Mouse (Mus musculus) testis, postnatal 14 days (tissue): ENCODE results near the gene Agbl4.

Experiments
- DNase-seq: peaks from one replicate; pipeline ENCODE4 v3.0.0; 2021; ENCODE audit warnings: low spot score

The Agbl4 gene

DNA sequence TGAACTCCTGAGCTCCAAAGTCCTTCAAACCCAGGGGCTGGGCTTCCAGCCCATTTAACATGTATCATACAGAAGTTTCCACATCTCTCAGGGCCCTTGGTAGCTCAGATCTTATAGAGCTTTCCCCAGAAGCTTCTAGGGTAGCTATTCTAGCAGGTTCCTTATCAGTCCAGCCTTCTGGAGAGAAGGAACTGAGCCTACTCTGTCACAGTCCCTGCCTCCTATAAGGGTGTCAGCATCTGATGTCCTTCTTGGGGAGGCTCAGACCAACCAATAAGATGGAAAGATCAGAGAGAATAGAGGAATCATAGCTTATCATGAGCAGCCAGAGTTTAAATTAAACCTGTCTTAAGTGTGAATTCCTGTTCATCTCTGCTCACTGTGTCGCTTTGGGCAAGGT is 1269.3 kb downstream of the Agbl4 start:
- DNase-seq: no peak

DNA sequence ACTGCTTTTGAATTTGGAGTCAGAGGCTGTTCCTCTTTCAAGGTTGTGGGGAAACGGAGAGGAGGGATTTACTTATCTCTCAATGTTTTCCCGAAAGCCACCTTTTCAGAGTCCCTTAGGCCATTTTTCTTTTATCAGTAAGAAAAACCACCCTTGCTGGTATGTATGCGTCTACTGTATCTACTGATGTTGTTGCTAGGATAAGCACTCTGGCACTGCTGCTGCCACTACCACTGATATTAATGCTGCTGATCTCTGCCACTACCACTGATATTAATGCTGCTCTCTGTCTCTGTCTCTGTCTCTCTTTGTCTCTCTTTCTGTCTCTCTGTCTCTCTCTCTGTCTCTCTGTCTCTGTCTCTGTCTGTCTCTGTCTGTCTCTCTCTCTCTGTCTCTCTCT is 1271.9 kb downstream of the Agbl4 start:
- DNase-seq: no peak

DNA sequence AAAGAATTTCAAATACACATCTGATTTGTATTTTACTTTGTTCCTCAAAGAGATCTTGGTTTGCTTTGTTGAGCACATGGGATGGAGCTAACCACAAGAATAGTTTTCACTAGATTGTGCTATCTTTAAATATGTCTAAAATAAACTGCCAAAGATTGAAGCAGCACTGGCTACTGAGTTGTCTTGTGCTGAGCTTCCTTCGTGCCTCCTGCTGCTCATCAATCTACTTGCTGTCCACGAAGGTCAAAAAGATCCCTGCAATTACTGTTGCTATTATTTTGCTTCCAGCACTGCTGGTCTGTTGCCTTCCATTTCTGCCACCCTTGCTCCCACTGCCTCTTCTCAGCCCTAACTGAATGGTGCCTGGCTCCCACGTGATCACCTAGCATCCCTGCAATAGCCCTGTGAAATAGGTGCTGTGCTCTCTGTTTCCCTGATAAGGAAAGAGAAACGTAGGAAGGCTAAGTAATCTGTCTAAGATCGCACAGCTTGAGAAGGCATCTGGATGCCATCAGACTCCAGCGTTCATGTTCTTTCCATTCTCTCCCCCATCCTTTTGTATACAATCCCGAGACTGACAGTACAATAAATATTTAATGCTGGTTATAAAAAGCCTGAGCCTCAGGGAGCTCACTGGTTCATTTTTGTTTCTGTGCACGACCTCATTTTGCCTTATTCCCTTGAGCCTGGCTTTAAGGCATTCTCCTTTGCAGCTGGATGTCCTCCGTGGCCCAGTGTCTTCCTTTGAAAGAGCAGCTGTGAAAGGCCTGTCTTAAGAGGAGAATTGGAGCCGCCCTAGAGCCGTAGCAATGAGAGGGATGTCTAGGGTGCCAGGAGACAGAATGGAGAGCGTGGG is 1273.3 kb downstream of the Agbl4 start:
- no peak for DNase-seq

DNA sequence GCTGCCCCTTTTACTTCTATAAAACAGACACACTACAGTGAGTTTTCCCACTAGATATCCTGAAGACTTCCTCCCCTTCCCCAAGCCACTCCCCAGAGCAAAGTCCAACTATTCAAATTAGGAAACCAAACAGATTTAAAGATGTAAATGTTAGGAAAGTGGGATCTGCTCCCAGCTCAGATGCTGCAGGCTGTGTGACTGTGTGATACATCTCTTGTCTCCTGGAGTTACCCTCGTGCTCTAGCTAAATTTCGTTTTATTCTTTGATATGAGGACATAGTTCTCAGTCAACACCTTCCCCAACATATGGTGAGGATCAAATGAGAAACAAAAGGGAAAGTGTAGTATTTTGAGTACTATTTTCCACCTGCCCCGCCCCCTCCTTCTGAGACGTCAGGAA is 1274.0 kb downstream of the Agbl4 start:
- DNase-seq: no peak

DNA sequence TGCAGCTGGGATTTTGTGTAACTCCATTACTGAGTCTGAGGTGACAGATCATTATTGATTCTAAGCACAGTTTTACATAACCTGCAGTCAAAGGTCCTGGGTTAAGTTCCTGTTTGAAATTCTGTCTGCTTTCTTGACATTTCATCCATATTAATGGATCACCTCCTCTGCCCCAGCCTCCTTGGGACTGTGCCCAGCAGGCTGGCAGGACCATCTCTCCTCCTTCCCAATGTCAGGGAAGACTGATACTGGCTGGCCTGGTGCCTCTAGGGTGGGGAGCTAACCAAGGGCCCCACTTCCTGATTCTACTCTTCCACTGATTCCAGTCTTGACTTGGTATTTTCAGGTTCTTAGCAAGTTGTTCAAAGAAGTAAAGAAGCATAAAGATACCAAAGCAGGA is 1276.4 kb downstream of the Agbl4 start:
- no peak for DNase-seq

DNA sequence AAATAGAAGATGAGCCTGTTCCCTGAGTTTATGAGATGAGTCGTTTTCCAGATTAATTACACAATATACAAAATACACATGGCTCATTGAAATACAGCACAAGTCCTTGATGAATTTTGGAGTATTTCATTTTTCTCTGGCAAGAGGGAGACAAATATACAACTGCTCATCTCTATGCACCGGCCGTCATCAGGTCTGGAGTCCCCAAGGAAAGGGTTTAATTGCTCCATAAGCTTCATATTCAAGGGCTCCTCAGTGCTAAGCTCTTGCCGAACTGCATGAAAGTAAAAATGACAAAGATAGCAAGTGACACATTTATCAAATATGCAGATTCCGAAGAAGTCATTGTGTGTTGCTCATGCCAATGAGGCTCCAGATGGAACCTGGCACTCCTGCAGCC is 1284.5 kb downstream of the Agbl4 start:
- DNase-seq: no peak

DNA sequence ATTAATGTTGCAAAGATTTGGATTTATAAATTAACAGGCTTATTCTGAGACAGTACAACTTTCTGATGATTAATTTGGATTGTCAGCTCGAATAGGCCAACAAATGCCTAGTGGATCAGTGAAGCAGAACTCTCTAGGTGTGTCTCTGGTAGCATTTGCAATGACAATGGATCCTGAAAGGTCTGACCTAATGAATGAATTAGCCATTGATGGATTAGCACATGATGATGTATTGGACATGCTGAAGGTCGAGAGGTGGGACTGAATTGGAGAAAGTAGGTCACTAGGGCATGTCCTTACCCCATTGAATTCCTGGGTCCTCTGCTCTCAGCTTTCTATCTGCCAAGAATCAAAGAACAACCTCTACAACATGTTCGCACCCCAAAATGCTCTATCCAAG is 1285.3 kb downstream of the Agbl4 start:
- DNase-seq: no peak

DNA sequence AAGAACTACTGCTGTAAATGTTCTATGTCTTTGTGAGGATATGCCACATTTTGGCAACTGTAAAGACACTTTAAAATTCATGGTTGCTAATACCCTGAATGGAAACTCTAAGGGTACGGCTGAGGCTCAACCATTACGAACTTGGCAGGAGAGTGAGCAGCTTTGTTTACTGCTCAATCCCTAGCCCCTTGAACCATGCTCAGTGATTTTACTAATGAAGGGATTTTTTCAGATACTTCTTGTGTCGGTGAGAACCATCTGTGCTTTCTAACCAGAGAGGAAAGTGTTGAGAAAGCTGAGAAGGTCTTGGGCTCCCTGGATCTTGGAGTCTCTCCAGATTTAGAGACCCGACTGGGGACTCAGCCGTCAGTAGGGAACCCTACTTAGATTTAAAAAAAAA is 1286.4 kb downstream of the Agbl4 start:
- DNase-seq: no peak

DNA sequence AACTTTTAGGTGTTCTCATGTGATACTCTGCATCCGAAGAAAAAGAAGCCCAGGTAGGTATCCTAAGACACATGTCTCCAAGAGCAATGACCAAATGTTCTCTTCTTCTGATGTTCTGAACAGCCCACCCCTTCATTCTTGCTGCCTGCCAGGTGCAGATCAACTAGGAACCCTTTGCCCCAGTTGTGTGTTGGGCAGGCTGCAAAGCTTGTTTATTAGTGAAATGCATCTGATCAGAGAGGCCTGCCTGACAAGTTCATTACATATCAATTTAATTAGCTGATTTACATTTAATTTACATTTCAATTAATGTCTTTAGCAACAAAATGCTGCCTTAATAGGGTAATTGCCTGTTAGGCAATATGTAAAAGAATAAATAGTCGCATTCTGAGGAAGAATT is 1288.5 kb downstream of the Agbl4 start:
- no peak for DNase-seq

DNA sequence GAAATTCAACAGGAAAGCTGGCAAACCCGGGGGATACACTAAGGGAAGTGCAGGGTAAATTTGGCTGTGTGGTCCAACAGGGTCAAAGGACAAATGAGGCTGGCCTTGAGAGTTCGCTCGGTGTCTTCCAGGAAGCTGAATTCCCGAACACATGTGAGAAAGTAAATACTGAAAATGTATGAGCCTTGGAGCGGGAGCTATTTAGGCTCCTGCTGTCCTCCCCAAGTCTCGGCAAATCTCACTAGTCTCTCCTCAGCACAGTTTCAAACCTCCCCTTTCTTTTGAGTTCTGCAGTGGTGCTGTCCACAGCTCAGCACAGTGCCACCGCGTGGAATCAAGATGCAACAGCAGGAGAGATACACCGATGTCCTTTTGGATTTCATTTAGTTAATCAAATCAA is 1289.5 kb downstream of the Agbl4 start:
- DNase-seq: peak; percentile 30

DNA sequence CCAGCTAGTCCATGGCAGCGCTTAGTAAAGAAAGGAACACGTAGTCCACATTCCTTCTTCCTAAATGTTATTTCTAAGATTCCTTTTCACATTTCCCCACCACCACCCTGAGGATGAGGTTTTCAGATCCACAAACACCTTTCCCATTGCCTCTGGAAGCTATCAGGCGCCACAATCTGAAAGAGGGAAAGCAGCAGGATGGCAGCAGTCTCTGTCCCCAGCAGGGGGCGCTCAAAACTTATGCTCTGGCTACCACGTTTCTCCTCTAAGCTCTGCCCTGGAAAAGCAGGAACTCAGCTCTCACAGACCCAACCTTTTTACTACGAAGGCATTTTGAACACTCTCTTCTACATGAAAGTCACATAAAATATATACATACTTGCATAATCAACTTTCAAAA is 1290.2 kb downstream of the Agbl4 start:
- DNase-seq: peak; percentile 71

DNA sequence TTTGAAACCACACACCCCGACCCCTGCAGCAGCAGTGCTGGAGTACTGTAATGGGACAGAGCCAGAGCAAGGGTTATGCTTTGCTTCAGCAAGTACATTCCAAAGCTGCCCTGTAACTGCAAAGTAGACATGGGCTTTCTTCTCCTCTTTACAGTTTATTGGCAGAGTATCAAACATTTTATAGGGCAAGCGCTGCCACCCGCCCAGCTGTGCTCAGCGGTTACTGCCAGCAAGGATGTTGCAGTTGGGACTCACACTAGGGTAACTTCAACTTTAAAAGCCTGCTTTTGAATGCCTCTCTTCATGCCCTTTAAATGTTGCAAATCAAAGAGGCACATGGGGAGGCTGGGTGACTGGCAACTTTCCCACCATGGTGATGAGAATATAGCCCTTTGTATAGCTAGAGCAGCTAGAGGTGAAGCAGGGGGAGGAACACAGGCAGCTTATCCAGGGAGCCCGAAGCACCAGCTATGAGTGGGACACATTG is 1293.6 kb downstream of the Agbl4 start:
- peak; percentile 69 for DNase-seq

DNA sequence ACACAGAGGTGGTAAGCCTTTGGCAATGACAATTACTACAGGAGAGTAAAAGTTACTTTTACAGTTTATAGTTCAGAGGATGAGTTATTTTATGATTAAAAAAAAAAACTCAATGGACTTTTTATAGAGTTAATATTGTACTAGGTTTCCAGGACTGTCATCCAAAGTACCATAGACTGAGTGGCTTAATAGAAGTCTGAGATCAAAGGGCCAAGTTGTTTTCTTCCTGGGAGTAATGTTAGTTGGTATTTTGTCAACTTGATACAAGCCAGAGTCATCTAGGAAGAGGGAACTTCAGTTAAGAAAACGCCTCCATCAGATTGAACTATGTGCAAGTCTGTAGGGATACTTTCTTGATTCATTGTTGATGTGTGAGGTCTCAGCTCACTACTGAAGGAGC is 1303.9 kb downstream of the Agbl4 start:
- DNase-seq: no peak

DNA sequence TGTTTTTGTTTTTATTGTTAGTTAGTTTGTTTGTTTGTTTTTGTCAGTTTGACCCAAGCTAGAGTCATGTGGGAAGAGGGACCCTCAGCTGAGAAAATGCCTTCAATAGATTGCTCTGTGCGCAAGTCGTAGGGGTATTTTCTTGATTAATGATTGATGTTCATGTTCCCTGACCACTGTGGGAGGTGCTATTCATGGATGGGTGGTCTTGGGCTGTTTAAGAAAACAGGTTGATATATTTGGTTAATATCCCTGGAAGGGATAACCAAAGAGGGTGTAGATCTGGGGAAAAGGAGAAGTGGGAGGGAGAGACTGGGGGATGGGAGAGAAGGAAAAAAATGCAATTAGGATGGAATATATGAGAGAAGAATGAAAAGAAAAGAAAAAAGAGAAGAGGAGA is 1306.7 kb downstream of the Agbl4 start:
- DNase-seq: no peak

DNA sequence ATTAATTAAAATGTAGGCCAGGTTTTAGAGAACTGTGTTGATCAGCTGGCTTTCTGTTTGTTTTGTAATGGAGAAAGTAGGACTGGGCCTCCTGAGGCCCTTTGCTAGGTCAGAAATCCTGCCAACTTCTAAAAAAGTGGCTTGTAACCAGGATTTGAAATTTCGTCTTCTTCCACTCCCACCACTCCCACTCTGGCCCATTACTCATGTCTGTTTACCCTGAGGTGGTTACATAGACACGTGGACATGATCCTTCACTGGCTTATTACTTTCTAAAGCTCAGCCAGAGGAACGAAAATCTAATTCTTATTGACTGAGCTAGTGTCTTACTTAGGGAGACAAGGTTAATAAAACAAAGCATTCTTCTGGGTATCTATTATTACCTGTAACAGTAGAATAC is 1307.5 kb downstream of the Agbl4 start:
- DNase-seq: no peak
